Mouse (Mus musculus) C2C12 (cell line): ENCODE measurements around the gene Park7.

Experiments used
- CTCF ChIP-seq: IDR thresholded peaks from one replicate; pipeline ENCODE4 v1.5.1; 2011; ENCODE audit not compliant: control insufficient read depth, insufficient read depth, insufficient read length
- MAX ChIP-seq: IDR thresholded peaks from one replicate; pipeline ENCODE4 v1.6.1; 2011; ENCODE audit warnings: mild to moderate bottlenecking, control low read depth
- MYOG ChIP-seq: IDR thresholded peaks from one replicate; pipeline ENCODE4 v1.6.1; 2011; ENCODE audit not compliant: control insufficient read depth, insufficient read length; ENCODE audit errors: extremely low read depth

GRCm38 (mm10) chr4:150909451-150910156, 4.6 kb downstream of the Park7 start:
- TF ChIP-seq CTCF = no peak
- TF ChIP-seq MAX = no peak
- no peak for TF ChIP-seq MYOG
